Mouse (Mus musculus) lung, adult 2 months (tissue): Measurements from ENCODE around the gene Cacna1f. TPM values are rescaled to one million over a fixed set of nuclear protein-coding genes. Genes with fewer than 3 reads are reported as not detected.
A peak's percentile ranks its signal among the peaks of the same experiment; 100 is the strongest.

Source experiments
- DNase-seq: peaks from one replicate; pipeline ENCODE4 v3.0.0; 2022
- H3K4me1 ChIP-seq: fragments of 200-500 bp; 2 replicates; pipeline ENCODE4 v1.6.1; 2011; ENCODE audit warnings: low read length; ENCODE audit not compliant: control insufficient read depth, insufficient read depth
- H3K4me3 ChIP-seq: fragments of 200-500 bp; replicated peaks from 2 replicates; pipeline ENCODE3; 2011; ENCODE audit warnings: low read depth, mild to moderate bottlenecking, control low read depth, low read length; ENCODE audit errors: extremely low read depth
- CTCF ChIP-seq: fragments of 200-500 bp; IDR thresholded peaks from 2 replicates; pipeline ENCODE4 v1.5.1; 2011; ENCODE audit warnings: mild to moderate bottlenecking, low read length, control low read depth; ENCODE audit not compliant: insufficient read depth
- POLR2A ChIP-seq: fragments of 200-500 bp; IDR thresholded peaks from 2 replicates; pipeline ENCODE4 v1.6.1; 2011; ENCODE audit warnings: low read depth, mild to moderate bottlenecking, control low read depth, low read length, borderline replicate concordance; ENCODE audit errors: extremely low read depth
- WGBS: fragments of 180-500 bp; shearing (Covaris S2); methylation state at CpG from one replicate; pipeline ENCODE4 v1.1.7; 2018; 5-methylcytosine and 5-hydroxymethylcytosine counted together
- polyA plus RNA-seq: library from polyadenylated mRNA; depleted of rRNA; stranded (reverse); fragments of >200 nt; gene quantifications from 2 replicates; pipeline ENCODE4 v1.2.3, GENCODE M21; 2012

The Cacna1f gene
- polyA plus RNA-seq, 1 experiment, result 0.11 TPM

DNA sequence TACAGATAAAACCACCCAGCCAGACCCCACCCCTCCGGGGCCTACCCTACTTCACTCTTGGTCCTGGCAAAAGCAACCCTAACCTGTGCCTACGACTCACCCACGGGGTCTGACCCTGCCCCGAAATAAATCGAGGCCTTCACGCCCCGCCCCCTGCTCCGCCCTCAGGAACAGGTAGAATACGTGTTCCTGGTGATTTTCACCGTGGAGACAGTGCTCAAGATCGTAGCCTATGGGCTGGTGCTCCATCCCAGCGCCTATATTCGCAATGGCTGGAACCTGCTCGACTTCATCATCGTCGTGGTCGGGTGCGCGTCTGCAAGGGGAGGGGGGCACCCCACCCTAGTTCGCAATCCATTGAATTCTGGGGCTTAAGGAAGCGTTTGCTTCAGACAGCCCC, 3.2 kb downstream of the Cacna1f start:
- TF ChIP-seq POLR2A (no peak), CTCF (no peak)
- Histone ChIP-seq H3K4me1 (no peaks in the 10 kb centered on the region), H3K4me3 (no peak overlapping the region)
- 35% methylated on average over 21 of the region's 21 CpGs for WGBS
- DNase-seq, result no peak

DNA sequence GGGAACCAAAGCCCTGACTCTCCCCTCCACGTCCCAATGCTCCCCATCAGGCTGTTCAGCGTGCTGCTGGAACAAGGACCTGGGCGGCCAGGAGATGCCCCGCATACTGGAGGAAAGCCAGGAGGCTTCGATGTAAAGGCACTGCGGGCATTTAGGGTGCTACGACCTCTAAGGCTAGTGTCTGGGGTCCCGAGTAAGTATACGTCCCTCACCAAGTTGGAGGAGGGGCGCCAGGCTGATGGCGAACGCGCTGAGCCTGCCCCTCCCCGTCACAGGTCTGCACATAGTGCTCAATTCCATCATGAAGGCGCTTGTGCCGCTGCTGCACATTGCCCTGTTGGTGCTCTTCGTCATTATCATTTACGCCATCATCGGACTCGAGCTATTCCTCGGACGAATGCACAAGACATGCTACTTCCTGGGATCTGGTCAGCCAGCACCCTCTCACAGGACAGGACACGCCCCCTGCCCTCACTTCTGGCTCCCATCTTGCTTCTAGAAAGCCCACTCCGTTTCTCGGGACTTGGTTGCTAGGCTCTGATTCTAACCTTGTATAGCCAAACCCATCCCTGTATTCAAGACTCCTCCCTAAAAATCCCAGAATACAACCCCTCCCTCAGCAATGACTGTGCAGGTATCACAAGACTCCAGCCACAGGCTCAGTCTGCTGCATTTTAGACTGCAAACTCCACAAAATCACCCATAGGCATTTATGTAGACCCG, 3.8 kb downstream of the Cacna1f start:
- Histone ChIP-seq H3K4me1 (no peaks in the 10 kb centered on the region), H3K4me3 (no peak overlapping the region)
- WGBS, result 42% methylated on average over 26 of the region's 26 CpGs
- no peak for DNase-seq
- TF ChIP-seq CTCF (no peak), POLR2A (no peak)

DNA sequence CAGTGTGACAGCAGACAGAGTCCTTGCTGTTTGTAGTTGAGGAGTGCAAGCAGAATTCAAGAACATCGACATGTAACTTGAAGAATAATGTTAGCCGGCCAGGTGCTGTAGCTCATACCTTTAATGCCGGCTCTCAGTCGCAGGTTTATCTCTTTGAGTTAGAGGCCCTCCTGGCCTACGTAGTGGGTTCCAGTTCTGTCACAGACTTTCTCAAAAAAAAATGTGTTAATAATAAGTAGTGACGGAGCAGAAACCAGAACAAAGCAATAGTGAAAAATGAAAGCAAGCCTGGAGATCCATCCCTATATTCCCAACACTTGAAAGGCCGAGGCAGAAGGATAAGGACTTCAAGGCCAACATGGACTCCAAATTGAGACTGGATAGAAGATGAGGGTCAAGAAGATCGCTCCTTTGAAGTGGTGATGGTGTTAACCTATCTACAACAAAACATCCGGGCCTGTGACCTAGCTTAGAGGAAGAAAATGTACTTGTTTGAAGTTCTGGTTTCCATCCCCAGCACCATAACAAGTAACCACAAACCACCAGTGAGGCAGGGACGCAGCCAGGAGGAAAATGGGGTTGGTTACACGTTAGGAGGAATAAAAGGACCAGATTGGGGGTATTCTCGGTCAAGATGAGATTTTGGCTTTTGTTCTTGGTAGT, 11.1 kb downstream of the Cacna1f start:
- no peak overlapping the region for H3K4me3 ChIP-seq
- TF ChIP-seq POLR2A, result no peak
- no peak for TF ChIP-seq CTCF
- DNase-seq, result no peak
- 71% methylated on average over 12 of the region's 12 CpGs for WGBS
- no peaks in the 10 kb centered on the region for H3K4me1 ChIP-seq

DNA sequence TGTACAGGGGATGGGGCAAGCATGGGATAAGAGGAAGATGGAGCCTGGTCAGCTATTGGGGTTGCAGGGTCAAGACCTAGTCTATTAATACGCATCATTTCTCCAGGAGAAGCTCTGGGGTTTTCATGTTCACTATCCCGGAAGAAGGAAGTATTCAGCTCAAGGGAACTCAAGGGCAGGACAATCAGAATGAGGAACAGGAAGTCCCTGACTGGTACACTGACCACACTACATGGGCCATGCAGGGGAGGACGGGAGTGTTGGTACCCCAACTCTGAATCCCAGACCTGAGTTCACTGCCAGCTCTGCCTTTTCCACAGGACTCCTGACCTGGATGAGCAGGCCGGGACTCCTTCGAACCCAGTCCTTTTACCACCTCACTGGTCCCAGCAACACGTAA, 25.7 kb downstream of the Cacna1f start:
- DNase-seq, result no peak
- no peaks in the 10 kb centered on the region for H3K4me1 ChIP-seq
- TF ChIP-seq POLR2A, result no peak
- TF ChIP-seq CTCF, result no peak
- WGBS, result 80% methylated on average over 6 of the region's 6 CpGs
- no peak overlapping the region for H3K4me3 ChIP-seq

DNA sequence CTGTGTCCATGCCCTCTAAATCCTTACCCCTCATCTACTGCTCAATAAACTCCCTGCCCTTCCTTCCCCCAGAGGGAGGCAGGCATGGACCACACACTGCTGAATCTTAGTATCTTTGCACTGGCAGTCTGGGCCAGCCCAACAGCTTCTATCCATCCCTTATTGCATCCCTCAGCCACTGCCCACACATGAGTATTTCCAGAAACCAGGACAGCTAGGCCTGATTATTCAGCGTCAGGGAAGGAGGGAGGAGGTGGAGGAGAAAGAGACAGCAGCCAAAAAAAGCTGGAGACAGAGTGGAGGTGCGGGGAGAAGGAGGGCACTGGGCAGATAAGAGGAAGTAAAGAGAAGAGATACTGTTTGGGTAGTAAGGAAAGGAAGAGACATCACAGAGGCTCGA, 28.2 kb downstream of the Cacna1f start:
- H3K4me1 ChIP-seq, result no peaks in the 10 kb centered on the region
- 55% methylated on average over 3 of the region's 3 CpGs for WGBS
- H3K4me3 ChIP-seq, result no peak overlapping the region
- no peak for TF ChIP-seq POLR2A
- TF ChIP-seq CTCF, result no peak
- DNase-seq, result no peak

DNA sequence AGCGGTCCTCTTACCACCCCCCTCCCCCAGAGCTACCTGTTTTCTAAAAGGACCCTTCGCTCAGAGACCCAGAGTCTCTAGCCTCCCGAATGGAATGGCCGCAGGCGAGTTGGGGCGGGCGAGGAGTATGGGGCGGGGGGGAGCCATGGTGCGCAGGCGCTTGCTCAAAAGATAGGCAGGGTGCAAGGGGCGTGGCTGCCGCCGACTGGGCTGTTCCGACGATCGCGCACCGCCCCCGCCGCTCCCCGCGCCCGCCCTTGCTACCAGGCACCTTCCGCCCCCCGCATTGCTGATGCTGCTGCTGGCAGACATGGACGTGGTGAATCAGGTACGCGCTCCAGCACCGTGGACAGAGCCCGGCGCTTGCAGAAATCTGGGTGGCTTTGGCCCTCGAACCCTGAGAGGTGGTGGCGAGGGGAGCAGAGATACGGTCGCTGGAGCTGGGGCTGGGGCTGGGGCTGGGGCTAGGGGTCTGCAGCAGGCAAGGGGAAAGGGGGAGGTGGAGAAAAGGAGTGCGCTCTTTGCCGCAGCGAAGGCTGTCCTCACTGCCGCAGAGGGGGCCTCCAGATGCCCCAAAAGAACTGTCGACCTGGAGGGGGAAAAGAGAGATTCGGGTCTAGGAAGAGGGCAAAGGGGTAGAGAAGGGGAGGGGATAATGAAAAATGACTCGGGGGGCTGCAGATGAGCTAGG, 31.7 kb downstream of the Cacna1f start, which contains the start of gene Syp:
Gene Syp (plus strand): TSS at position 71 of the 691 bp plus-strand sequence.
- 28% methylated on average over 40 of the region's 42 CpGs for WGBS
- no peaks in the 10 kb centered on the region for H3K4me1 ChIP-seq
- H3K4me3 ChIP-seq, result peak within 1 kb of the TSS; percentile 29
- DNase-seq, result peak; percentile 46
- TF ChIP-seq CTCF, result no peak
- no peak for TF ChIP-seq POLR2A

DNA sequence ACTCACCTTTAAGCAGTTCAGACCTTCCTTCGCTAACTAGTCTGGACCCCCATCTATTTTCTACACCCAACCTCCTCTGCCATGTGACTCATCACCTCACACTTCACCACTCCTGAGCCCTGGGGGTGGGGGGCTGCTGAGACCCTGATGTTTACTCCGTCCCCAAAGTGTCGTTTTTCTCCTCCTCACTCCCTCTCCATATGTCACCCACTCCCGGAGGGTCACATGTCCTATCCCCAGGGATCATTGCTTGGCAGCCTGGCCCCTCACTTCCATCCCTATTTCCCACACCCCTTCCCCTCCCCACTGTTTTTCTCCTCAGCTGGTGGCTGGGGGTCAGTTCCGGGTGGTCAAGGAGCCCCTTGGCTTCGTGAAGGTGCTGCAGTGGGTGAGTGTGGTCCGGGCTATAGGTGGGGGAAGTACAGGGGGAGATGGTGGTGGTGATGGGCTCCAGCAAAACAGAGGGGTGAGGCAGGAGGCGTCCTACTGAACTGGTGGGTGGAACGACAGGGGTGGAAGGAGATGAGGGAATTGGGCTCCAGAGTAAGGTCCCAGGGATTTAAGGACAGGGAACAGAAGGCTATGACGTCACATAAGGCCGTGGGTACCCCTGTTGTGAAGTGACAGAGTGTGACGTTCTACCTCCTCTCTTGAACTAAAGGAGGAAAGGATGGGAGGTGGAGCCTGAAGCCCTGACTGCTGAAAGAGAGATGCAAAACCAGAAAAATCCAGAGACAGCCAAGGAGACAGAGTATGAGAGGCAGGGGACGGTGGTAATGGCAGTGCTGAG, 32.8 kb downstream of the Cacna1f start:
- 35% methylated on average over 13 of the region's 13 CpGs for WGBS
- DNase-seq, result no peak
- no peak overlapping the region for H3K4me3 ChIP-seq
- H3K4me1 ChIP-seq, result no peaks in the 10 kb centered on the region
- TF ChIP-seq POLR2A (no peak), CTCF (no peak)

DNA sequence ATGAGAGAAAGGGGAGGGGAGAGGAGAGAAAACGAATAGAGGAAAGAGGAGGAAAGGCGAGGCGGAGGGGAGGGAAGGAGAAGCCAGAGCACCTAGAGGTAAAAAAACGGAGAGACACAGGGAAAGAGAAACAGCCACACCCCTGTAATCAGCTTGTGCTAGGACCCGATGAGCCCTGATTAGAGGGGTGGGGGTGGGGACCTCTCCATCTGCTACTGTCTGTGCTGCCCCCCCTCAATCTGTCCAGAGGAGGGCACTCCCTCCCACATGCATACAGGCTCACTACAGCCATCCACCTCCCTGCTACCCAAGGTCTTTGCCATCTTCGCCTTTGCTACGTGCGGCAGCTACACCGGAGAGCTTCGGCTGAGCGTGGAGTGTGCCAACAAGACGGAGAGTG, 33.9 kb downstream of the Cacna1f start:
- H3K4me3 ChIP-seq, result no peak overlapping the region
- WGBS, result 44% methylated on average over 12 of the region's 12 CpGs
- no peak for DNase-seq

DNA sequence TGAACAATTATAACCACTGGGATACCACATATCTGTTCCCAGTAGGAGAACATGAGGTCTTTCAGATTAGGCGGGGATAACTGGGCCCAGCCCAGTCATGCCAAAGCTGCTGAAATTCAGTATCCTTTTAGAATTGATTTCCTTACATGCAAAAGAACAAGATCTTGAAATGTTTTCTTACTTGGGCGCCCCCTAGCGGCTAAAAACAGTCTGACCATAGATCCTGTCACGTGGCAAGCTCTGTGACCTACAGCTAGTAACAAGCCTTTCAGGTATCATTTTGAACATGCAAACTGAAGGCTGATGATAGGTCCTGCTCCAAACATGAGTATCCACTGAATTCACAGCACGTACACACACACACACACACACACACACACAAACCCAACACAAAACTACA, 38.5 kb downstream of the Cacna1f start:
- H3K4me1 ChIP-seq, result peaks cover 2% of the 10 kb centered on the region; the same call in 1 of the 2 replicates
- no peak overlapping the region for H3K4me3 ChIP-seq
- 16% methylated on average over 5 of the region's 5 CpGs for WGBS
- TF ChIP-seq CTCF, result 0 out of 2 replicates have a peak, but pooled peaks have one; percentile 22
- no peak for TF ChIP-seq POLR2A
- DNase-seq, result peak; percentile 69

More for the DNA sequence above, 33.9 kb downstream of the Cacna1f start:
- H3K4me1 ChIP-seq, result no peaks in the 10 kb centered on the region
- TF ChIP-seq CTCF (no peak), POLR2A (no peak)
